Mouse (Mus musculus): ENCODE results near the gene Helz.
A peak's percentile ranks its signal among the peaks of the same experiment; 100 is the strongest.
"Not testable (repeated sequence)": the region's sequence is repeated elsewhere in the genome, so short reads cannot be mapped to it uniquely, and the experiment has no call there.

Gene Helz

GRCm38 (mm10) chr11:107547351-107548203 is at the start of gene Helz:
Helz (plus strand) TSS chr11:107547930.
- DNase-seq (ENCODE audit: low spot score in 2 of 2) = peak; percentile 54 to 70

DNA sequence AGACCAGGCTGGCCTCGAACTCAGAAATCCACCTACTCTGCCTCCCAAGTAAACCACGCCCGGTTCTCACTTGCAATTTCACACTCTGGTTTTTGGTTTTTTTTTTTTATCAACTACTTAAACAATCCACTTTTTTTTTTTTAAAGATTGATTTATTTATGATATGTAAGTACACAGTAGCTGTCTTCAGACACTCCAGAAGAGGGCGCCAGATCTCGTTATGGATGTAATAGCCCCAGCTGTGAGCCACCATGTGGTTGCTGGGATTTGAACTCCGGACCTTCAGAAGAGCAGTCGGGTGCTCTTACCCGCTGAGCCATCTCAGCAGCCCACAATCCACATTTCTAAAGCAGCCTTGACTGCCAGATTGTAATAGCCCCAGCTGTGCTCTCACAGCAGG is 44.9 kb upstream of the Helz start:
- DNase-seq (ENCODE audit: low spot score in 2 of 2) = no peak

DNA sequence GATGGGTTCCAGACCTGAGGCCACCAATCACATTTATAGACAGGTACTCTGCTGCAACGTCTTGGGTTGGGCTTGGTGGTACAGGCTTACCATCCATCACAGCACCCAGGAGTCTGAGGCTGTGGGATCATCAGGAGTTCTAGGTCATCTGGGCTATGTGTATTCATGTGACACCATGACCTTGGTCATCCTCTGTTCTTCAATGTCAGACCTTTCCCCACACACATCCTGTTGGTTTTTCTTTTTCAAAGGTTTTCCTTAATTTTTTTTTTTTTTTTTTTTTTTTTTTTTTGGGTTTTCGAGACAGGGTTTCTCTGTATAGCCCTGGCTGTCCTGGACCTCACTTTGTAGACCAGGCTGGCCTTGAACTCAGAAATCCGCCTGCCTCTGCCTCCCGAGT is 43.4 kb upstream of the Helz start:
- DNase-seq (ENCODE audit: low spot score in 2 of 2) = not testable (repeated sequence)

DNA sequence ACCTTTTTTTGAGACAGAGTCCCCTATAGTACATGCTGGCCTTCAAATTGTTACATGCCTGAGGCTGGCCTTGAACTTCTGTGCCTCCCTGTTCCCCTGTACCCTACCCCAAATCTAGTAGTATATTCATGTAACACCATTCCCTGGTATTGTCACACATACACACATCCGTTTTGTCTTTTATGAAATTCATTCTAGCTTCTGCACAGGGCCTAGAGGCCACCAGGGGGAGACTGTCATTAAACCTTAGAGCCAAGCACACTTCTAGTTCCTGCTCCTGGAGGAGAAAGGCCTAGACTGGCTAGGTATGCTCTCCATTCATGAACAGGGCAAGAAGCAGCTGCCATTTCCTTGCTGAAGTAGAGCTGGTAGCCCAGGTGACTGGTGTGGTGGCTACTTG is 41.5 kb upstream of the Helz start:
- DNase-seq (ENCODE audit: low spot score in 2 of 2) = no peak

- DNase-seq (ENCODE audit: low spot score in 2 of 2) = no peak
Measured at GRCm38 (mm10) chr11:107509631-107510338, 37.9 kb upstream of the Helz start.

DNA sequence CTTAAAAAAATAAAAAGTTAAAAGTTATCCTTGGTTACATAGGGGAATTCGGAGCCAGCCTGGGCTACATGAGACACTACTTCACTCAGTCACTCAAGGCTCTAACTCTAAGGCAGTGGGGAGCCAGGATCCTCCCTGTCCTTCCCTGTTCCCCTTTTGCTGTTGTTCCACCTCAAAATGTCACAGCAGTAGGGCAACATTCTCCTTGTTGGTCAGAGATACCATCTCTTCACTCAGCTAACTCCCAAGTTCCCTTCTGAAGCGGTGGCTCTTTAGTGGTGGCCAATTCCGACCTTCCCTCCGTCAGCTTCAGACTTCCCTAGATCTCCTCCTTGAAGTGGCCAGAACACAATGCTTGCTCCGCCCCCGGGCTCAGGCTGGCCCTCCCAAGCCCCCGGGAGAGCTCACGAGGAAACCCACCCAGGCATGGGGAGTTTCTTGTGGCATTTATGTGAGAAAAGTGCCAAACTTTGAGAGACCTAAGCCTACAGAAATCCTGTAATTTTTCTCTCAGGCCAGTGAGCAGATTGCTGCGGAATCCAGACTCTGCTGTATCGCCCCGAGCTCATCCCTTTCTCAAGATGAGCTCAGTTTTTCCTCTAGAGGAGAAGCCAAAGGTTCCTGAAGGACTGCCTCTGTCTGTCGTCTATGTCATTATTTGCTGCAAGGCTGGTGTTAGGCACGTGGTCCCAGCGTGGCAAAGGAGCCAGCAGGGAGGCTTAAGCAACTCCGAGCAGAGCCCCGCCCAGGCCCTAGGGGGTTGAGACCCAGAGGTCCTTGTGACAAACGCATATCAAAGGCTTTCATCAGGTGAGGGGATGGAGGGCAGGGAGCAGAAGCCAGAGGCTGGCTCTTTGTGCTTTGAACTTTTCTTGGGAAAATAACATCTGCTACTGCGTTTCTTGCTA is 37.1 kb upstream of the Helz start:
- peak in 1 of 2 experiments; percentile 37 for DNase-seq (ENCODE audit: low spot score in 2 of 2)

DNA sequence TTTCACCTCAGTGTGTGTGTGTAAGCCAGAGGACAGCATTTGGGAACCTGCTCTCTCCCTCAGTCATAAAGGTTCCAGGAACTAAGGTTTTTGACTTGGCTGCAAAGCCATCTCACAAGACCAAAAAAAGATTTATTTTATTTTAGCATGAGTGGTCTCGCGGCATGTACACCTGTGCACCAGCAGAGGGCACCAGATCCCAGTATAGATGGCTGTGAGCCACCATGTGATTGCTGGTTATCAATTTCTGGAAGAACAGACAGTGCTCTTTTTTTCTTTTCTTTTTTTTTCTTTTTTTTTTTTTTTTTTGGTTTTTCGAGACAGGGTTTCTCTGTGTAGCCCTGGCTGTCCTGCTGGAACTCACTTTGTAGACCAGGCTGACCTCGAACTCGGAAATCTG is 35.8 kb upstream of the Helz start:
- peak in 1 of 2 experiments; percentile 16 for DNase-seq (ENCODE audit: low spot score in 2 of 2)

- no peak for DNase-seq (ENCODE audit: low spot score in 2 of 2)
Measured at GRCm38 (mm10) chr11:107513047-107513446, 34.7 kb upstream of the Helz start.

DNA sequence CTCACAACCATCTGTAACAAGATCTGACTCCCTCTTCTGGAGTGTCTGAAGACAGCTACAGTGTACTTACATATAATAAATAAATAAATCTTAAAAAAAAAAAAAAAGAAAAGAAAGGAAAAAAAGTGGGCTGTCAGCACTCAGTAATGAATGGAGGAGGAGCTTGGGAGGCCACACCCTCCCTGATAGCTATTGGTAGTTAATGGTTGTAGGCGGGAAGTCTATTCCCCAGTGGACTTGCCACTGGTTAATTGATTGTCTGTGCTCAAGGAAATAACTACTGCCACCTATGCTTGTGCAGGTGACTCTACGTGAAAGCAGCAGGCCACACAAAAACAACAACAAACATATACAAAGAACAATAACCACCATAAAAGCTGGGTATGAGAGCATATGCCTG is 31.3 kb upstream of the Helz start:
- DNase-seq (ENCODE audit: low spot score in 2 of 2) = no peak

DNA sequence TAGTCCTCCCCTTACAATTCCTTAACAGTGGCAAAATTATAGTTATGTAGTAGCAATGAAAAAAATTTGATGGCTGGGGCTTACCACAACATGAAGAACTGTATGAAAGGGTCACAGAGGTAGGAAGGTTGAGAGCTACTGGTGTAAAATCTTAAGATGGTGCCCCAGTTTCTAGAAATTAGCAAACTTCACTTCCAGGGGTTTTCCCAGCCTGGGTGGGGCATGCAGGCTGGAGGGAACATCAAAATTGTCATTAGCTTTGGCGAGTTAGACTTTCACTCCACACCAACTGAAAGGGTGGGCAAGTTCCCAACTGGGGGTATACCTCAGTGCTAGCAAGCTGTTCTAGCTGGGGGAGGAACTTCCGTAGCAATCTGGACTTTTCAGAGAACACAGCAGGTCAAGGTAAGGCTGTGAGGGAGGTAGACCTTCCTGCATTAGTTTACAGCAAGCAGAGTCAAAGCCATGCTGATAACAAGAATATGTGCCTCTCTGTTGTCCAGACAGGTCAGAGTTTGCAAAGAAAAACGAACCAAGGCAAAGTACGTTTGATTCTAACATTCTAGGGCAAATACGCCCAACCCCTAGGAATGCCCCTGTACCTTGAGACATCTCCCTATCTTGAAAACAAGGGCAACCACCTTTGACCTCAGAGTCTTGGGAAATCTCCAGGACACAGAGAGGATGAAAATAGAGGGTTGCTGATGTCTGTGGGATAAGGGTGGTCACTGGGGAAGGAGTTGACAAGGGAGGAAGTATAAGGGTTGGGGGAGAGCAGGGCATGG is 28.9 kb upstream of the Helz start:
- DNase-seq (ENCODE audit: low spot score in 2 of 2) = no peak

GRCm38 (mm10) chr11:107521153-107521552 is 26.6 kb upstream of the Helz start:
- DNase-seq (ENCODE audit: low spot score in 2 of 2) = no peak

- DNase-seq (ENCODE audit: low spot score in 2 of 2) = no peak
Measured at GRCm38 (mm10) chr11:107524966-107525365, 22.8 kb upstream of the Helz start.

DNA sequence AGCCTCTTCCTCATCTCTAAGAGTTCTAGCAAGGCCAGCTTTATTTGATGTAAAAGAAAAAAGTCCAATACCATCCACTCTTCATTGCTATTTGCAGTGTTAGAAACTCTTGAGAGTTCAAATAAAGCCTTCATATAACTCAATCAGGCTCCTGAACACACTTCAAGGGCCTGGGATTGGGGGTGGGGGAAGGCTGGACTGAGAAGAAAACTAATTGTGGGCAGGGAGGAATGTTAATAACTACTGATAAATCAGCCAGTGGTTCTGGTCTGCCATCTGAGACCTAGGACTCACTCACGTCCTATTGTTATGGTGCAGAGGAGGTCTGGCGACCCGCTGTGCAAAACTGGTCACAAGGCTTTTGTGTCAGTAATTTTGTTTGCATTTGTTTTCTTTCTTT is 20.1 kb upstream of the Helz start:
- no peak for DNase-seq (ENCODE audit: low spot score in 2 of 2)

DNA sequence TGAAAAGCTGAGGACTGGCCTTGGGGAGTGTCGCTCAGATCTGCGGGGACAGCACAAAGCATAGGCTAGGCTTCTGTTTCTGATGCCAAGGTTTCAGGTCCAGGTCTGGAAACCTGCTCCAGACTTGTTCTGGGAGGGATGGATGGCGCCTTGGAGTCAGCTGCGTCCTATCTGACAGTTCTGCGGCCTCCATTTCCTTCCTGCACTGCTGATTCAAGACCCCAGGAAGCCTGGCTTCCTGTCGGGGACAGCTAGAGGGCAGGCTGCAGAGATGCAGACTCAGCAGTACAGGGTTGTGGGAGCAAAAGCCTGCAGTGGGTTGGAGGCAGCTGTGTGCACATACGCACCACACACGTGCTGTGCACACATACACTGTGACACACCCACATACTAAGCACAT is 18.4 kb upstream of the Helz start:
- DNase-seq (ENCODE audit: low spot score in 2 of 2) = no peak

DNA sequence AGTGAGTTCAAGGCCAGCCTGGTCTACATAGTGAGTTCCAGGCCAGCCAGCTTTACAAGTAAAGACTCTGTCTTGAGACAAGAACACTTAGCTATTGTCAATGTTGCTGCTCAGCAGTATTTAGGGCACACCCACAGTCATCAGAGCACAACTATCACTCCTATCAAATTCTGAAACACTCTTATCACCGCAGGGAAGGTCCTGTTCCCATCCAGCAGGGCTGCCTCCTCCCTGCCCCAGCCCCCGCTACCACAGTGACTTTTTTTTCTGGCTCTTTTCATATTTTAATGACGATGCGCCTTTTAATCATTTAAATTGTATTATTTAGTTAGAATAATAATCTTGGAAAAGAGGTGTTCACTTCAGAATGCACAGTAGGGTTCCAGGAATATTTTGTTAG is 16.3 kb upstream of the Helz start:
- DNase-seq (ENCODE audit: low spot score in 2 of 2) = no peak

- no peak for DNase-seq (ENCODE audit: low spot score in 2 of 2)
Measured at GRCm38 (mm10) chr11:107532271-107532670, 15.5 kb upstream of the Helz start.

GRCm38 (mm10) chr11:107538994-107539393 is 8.7 kb upstream of the Helz start:
- no peak for DNase-seq (ENCODE audit: low spot score in 2 of 2)

DNA sequence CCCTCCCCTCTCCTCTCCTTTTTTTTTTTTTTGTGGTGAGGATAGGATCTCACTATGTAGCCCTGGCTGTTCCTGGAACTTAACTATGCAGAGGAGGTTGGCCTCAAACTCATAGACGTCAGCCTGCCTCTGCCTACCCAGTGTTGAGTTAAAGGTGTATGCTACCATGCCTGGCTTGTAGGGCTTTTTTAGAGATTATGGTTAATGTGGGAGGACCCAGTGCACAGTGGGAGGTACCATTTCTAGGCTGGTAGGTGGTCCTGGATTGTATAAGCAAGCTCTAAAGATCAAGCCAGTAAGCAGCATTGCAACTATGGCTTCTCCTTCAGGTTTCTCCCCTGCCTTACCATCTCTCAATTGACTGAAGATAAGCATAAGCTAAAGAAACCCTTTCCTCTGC is 7.4 kb upstream of the Helz start:
- DNase-seq (ENCODE audit: low spot score in 2 of 2) = no peak

GRCm38 (mm10) chr11:107545747-107546476 is 1.8 kb upstream of the Helz start:
- peak in 1 of 2 experiments; percentile 8 for DNase-seq (ENCODE audit: low spot score in 2 of 2)

- DNase-seq (ENCODE audit: low spot score in 2 of 2) = peak; percentile 3 to 28
Measured at GRCm38 (mm10) chr11:107546667-107547301, 946 bp upstream of the Helz start.
